Mouse (Mus musculus) retina, adult 2 months (tissue): ENCODE results near the gene Anp32e.

Experiments used
- DNase-seq: peaks from one replicate; pipeline ENCODE4 v3.0.0-alpha.2; 2012; ENCODE audit warnings: low read depth, low spot score

The Anp32e gene

DNA sequence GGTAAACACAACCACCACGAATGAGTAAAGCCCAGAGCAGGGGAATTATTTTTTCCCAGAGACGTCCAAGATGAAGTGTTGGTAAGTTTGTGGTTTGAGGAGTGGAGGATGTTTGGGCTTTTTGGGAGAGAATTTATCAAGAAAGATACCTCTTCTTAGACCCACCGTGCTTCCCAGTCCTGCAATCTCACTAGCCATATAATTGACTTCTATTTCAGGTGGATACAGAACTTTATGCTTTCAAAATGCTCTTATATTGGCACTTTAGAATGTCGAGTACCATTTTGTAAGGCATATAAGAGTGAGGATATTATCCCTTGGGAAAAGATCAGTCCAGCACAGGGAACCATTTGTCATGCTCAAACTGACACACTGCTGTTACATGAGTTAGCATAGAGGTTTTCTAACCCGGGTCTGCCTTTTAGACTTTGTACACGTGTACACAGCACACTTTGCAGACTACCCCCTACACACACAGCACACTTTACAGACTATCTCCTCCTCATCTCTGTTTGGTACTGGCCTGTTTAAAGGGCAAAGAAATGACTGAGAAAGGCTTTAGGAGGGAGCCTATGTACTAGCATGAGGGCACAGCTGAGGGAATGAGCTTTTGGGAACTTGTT lies 67.5 kb downstream of the Anp32e start:
- no peak for DNase-seq
